Mouse (Mus musculus) forebrain, embryonic 15.5 days (tissue): ENCODE data around the gene Iqsec3. TPM values are rescaled to one million over a fixed set of nuclear protein-coding genes. Genes with fewer than 3 reads are reported as not detected.
"Not testable (repeated sequence)": the region's sequence is repeated elsewhere in the genome, so short reads cannot be mapped to it uniquely, and the experiment has no call there.

ENCODE experiments used
- ATAC-seq: fragments of 200-750 bp; cut with Nextera tagmentation; replicated peaks from 2 replicates; pipeline ENCODE4 v1.8.0; 2017; ENCODE audit warnings: mild to moderate bottlenecking, moderate TSS enrichment, moderate library complexity
- H3K27ac ChIP-seq: fragments of 300-500 bp; sonication (generic); replicated peaks from 2 replicates; pipeline ENCODE4 v1.5.1; 2015; ENCODE audit warnings: mild to moderate bottlenecking, inconsistent platforms
- H3K27me3 ChIP-seq: fragments of 300-500 bp; sonication (generic); 2 replicates; pipeline ENCODE4 v1.6.1; 2015; ENCODE audit warnings: inconsistent platforms
- H3K36me3 ChIP-seq: fragments of 300-500 bp; sonication (generic); 2 replicates; pipeline ENCODE4 v1.6.1; 2015; ENCODE audit warnings: mild to moderate bottlenecking, inconsistent platforms
- H3K4me1 ChIP-seq: fragments of 300-500 bp; sonication (generic); 2 replicates; pipeline ENCODE4 v1.6.1; 2015; ENCODE audit warnings: inconsistent platforms
- H3K4me2 ChIP-seq: fragments of 300-500 bp; sonication (generic); replicated peaks from 2 replicates; pipeline ENCODE4 v1.6.1; 2015; ENCODE audit warnings: mild to moderate bottlenecking, inconsistent platforms
- H3K4me3 ChIP-seq: fragments of 300-500 bp; sonication (generic); 2 replicates; pipeline ENCODE4 v1.5.1; 2015; ENCODE audit warnings: mild to moderate bottlenecking, inconsistent platforms
- H3K9ac ChIP-seq: fragments of 300-500 bp; sonication (generic); replicated peaks from 2 replicates; pipeline ENCODE4 v1.6.1; 2015; ENCODE audit warnings: mild to moderate bottlenecking, inconsistent platforms
- H3K9me3 ChIP-seq: fragments of 300-500 bp; sonication (generic); 2 replicates; pipeline ENCODE4 v1.6.1; 2016; ENCODE audit warnings: inconsistent platforms
- WGBS: fragments of 180-500 bp; shearing (Covaris S2); methylation state at CpG from one replicate; pipeline ENCODE4 v1.1.7; 2015; ENCODE audit warnings: mixed read lengths; 5-methylcytosine and 5-hydroxymethylcytosine counted together
- polyA plus RNA-seq: library from polyadenylated mRNA; unstranded; fragments of >200 nt; fragmentation: Nextera tagmentation; extraction: Ambion mirVana; gene quantifications from 2 replicates; pipeline ENCODE4 v1.2.1, GENCODE M21; 2015

Gene Iqsec3
- polyA plus RNA-seq, 1 experiment from 2014 or later: 5.1 TPM

DNA sequence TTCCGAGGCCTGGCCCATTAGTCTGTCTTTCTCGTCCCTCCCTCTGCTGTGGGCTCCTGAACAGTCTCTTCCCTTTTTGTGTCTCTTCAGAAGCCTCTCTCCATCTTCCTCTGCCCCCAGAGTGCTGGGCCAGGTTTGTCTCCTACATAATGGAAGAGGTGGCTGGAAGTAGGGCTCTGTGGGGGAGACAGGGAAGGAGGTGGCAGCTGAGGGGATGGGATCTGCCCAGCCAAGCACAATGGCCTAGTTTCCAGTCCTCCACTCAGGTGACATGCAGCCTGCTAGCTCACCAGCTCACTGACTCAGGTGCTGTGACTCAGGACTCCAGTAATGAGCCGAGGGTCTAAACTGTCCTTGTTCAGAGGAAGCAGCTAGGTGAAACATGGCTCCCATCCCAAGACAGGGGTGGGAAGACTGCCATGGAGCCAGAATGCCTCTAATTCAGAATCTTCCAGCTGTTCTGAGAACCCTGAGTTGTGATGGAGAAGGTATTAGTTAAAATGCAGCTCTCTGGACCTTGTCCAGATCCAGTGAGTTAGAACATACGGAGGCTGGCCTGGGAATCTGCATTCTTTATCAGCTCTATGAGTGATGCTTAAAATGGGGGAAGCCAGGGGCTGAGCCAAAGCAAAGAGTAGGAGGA lies 80.7 kb downstream of the Iqsec3 start:
- 0 out of 2 replicates have a peak, but pooled peaks cover 3% of the 10 kb centered on the region for H3K9me3 ChIP-seq
- no peaks in the 10 kb centered on the region for H3K27me3 ChIP-seq
- H3K36me3 ChIP-seq: no peaks in the 10 kb centered on the region
- H3K27ac ChIP-seq: no peak overlapping the region
- H3K4me1 ChIP-seq: no peaks in the 10 kb centered on the region
- no peak overlapping the region for H3K9ac ChIP-seq
- ATAC-seq: no peak
- 85% methylated on average over 4 of the region's 4 CpGs for WGBS
- no peak overlapping the region for H3K4me2 ChIP-seq
- H3K4me3 ChIP-seq: no peak overlapping the region

DNA sequence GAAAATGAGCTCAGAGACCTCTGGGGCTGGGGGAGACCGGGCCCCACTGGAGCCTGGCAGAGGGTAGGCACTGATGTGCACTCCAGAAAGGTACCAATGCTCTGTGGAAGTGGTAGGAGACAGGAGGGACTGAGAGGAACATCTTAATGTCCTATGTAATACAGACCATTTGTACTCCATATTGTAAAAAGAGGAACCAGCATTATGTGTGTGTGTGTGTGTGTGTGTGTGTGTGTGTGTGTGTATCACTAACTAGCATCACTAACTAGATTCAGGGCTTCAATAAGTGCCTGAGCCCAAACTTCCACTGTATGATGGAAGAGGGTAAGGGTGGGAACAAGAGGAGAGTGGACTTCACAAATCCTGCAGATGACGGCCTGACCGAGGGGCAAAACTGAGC lies 88.1 kb downstream of the Iqsec3 start:
- Histone ChIP-seq H3K27ac (no peak overlapping the region), H3K27me3 (no peaks in the 10 kb centered on the region; the same call in 1 of the 2 replicates), H3K4me3 (no peak overlapping the region), H3K36me3 (no peaks in the 10 kb centered on the region), H3K9me3 (no peaks in the 10 kb centered on the region), H3K4me1 (no peaks in the 10 kb centered on the region), H3K4me2 (no peak overlapping the region), H3K9ac (no peak overlapping the region)
- no peak for ATAC-seq
- WGBS: 78% methylated on average over 3 of the region's 3 CpGs

DNA sequence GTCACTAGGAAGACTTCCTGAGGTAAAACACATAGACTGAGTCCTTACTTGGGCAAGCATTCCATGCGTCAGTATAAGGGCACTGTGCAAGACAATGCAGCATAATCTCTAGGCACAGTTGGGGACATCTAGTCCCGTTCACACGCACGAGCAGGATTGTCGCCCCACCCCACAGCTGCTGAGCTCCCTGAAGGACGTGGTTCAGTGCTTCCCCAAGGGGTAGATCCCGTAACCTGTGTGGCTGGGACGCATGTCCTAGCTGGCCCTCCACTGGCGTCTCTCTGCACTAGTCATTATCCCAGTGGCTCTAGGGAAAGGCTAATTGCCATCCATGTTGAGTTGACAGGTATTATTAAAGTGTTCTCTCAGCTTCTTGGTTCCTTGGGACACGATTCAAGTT lies 91.4 kb downstream of the Iqsec3 start:
- WGBS: 37% methylated on average over 10 of the region's 10 CpGs
- H3K36me3 ChIP-seq: no peaks in the 10 kb centered on the region
- no peak overlapping the region for H3K4me2 ChIP-seq
- H3K4me1 ChIP-seq: no peaks in the 10 kb centered on the region
- H3K9ac ChIP-seq: no peak overlapping the region
- H3K9me3 ChIP-seq: no peaks in the 10 kb centered on the region
- no peaks in the 10 kb centered on the region; the same call in 1 of the 2 replicates for H3K27me3 ChIP-seq
- ATAC-seq: no peak
- no peak overlapping the region for H3K4me3 ChIP-seq
- no peak overlapping the region for H3K27ac ChIP-seq

DNA sequence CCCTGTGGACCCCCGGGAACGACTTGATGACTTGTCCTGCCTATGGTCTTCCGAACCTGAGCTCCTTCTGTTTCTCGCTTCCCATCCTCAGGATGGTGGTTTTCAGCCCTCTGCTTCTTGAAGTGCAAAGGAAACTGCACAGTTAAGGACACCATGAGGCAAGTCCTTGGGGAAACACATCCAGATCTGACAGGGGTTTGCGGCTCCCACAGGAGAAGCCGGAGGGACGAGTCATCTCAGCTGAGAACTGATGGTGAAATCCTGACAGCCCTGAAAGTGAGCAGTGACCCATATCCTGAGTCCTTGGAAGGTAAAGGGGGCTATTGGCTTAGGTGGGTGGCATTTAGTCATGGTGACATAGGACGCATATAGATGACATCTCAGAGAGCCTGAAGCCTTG lies 92.9 kb downstream of the Iqsec3 start:
- no peak for ATAC-seq
- Histone ChIP-seq H3K4me3 (no peak overlapping the region), H3K27ac (no peak overlapping the region), H3K4me2 (no peak overlapping the region), H3K4me1 (no peaks in the 10 kb centered on the region), H3K9me3 (no peaks in the 10 kb centered on the region), H3K9ac (no peak overlapping the region), H3K36me3 (no peaks in the 10 kb centered on the region), H3K27me3 (no peaks in the 10 kb centered on the region; the same call in 1 of the 2 replicates)
- WGBS: 84% methylated on average over 8 of the region's 8 CpGs

DNA sequence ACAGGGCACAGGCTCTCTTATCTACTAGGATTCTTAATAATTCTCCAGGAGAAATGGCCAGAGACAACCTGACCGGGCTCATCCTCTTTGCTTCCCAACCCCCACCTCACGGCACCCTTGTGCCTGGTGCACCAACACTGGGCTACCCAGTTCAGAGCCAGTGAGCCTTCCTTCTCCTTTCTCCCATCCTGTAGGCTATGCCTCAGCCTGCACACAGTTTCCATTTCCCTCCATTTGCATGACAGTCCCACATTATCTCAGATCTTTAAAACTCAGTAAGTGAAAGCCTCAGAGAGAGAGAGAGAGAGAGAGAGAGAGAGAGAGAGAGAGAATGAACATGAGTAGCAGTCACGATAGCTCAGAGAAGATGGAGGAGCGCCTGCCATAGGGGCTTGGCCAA lies 95.2 kb downstream of the Iqsec3 start:
- H3K4me3 ChIP-seq: no peak overlapping the region
- no peaks in the 10 kb centered on the region for H3K4me1 ChIP-seq
- H3K36me3 ChIP-seq: no peaks in the 10 kb centered on the region
- 65% methylated on average over 4 of the region's 4 CpGs for WGBS
- no peaks in the 10 kb centered on the region for H3K27me3 ChIP-seq
- no peaks in the 10 kb centered on the region for H3K9me3 ChIP-seq
- no peak overlapping the region for H3K9ac ChIP-seq
- no peak overlapping the region for H3K27ac ChIP-seq
- no peak for ATAC-seq
- no peak overlapping the region for H3K4me2 ChIP-seq

DNA sequence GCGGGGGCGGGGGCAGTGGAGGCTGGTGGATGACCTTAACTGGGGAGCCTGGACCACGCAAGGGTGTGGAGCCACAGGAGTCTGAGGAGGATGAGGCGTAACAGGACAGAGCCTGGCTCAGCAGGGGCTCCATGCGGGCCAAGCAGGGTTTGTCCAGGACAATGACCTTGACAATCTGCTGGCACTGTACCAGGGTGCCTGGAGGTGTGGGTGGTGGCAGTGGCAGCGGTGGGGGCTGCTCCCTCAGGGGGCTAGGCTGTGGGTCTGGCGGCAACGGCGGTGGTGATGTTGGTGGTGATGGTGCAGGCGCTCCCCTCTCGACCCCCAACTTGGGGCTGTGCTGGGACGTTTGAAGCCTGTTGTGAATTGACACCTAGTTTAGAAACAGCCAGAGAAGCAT lies 97.3 kb downstream of the Iqsec3 start:
- ATAC-seq: no peak
- Histone ChIP-seq H3K9me3 (no peaks in the 10 kb centered on the region), H3K36me3 (no peaks in the 10 kb centered on the region), H3K4me3 (no peak overlapping the region), H3K4me1 (no peaks in the 10 kb centered on the region), H3K27ac (no peak overlapping the region), H3K4me2 (no peak overlapping the region), H3K9ac (no peak overlapping the region), H3K27me3 (no peaks in the 10 kb centered on the region)
- 84% methylated on average over 12 of the region's 12 CpGs for WGBS

DNA sequence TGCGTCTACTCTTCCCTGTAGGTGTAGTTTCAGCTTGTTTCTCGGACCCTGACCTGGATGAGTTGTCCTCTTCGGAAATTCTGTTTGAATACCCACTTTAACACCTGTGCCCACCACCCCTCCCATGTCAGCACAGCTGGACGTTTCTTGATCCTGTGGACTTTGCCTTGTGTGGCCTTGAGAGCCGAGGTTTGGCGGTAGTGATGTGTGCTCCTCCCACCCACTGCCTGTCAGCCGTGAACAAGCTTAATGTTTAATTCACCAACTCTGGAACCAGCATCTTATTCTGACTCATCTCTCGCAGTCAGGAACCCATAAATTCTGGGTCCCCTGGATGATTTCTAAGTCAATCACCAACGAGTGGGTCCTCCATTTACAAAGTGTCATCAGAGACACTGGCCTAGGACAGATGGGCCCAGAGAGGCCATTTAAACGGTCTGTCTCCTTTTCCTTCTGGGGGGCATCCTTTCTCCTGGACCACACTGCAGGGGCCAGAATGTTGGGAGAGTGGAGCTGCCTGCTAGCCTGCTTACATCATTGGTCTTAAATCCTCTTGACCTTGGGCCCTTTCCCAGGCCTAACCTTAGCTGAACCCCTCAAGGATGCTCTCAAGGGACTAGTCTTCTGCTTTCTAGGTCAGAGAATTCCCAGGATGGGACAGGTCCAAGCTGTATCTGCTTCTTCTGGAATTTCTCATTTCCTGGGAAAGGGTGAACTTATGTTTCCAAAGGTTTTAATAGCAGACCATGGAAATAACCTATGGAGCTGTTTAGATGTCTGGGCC lies 102.1 kb downstream of the Iqsec3 start:
- WGBS: 79% methylated on average over 10 of the region's 10 CpGs
- Histone ChIP-seq H3K9ac (no peak overlapping the region), H3K27ac (no peak overlapping the region), H3K4me2 (no peak overlapping the region), H3K36me3 (no peaks in the 10 kb centered on the region), H3K4me3 (no peak overlapping the region), H3K9me3 (no peaks in the 10 kb centered on the region), H3K4me1 (no peaks in the 10 kb centered on the region), H3K27me3 (no peaks in the 10 kb centered on the region)
- no peak for ATAC-seq

DNA sequence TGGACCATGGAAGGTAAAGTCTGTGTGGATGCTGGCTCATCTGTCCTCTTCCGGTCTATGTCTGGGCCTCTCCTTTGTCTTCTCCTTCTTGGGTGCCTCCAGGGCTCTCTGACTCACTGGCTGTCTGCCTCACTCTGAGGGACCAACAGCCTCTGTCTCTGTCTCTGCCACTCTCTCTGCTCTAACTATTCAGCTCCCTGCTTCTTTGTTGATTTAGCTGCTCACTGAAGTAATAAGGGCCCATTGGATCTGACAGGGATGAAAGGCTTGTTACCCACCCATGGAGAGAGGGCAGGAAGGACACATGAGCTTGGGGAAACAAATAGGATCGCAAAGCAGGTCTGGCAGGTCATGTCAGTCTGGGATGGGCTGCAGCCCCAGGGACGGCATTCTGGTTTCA lies 106.4 kb downstream of the Iqsec3 start:
- Histone ChIP-seq H3K36me3 (no peaks in the 10 kb centered on the region), H3K27ac (no peak overlapping the region), H3K9me3 (no peaks in the 10 kb centered on the region), H3K4me1 (no peaks in the 10 kb centered on the region), H3K9ac (no peak overlapping the region), H3K4me2 (no peak overlapping the region), H3K27me3 (no peaks in the 10 kb centered on the region), H3K4me3 (no peak overlapping the region)
- no peak for ATAC-seq
- 82% methylated on average over 3 of the region's 3 CpGs for WGBS

DNA sequence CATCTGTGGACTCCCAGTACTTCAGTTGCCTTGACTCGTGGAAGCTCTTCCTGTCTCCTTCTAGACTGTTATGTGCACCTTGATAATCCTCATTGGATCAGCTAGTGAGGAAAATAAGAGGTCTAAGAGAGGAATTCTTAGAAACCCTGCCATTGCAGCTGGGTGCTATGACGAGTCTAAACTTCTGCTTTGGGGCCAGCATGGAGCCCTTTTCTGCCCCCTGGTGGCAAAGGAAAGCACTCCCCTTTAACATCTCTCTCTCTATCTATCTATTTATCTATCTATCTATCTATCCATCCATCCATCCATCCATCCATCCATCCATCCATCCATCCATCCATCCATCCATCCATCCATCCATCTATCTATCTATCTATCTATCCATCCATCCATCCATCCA lies 106.9 kb downstream of the Iqsec3 start:
- not testable (repeated sequence) for H3K9me3 ChIP-seq, H3K9ac ChIP-seq, H3K4me1 ChIP-seq, H3K27ac ChIP-seq, H3K4me3 ChIP-seq, ATAC-seq, H3K4me2 ChIP-seq, H3K36me3 ChIP-seq, H3K27me3 ChIP-seq
- 20% methylated on average over 2 of the region's 2 CpGs for WGBS

DNA sequence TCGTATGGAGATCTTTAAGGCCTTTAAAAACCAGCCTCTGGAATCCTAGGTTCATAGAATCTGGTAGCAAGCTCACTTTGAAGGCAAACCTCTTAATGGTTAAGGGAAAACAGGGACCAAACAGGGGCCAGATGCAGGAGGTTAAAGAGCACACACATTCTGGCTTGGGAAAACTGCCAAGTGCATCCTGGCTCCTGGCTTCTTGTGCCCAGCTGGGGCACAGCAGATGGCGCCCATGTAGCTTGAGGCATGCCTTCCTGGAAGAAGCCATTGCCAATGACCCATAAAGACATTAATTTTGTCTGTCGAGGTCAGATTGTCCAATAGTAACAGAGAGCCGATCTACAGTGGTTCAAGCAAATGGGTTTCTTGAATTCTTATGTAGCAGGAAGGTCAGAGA lies 109.5 kb downstream of the Iqsec3 start:
- H3K9me3 ChIP-seq: no peaks in the 10 kb centered on the region
- no peak overlapping the region for H3K9ac ChIP-seq
- no peaks in the 10 kb centered on the region for H3K4me1 ChIP-seq
- no peak overlapping the region for H3K4me2 ChIP-seq
- no peak overlapping the region for H3K27ac ChIP-seq
- WGBS: 76% methylated on average over 4 of the region's 4 CpGs
- ATAC-seq: no peak
- no peak overlapping the region for H3K4me3 ChIP-seq
- H3K27me3 ChIP-seq: no peaks in the 10 kb centered on the region
- no peaks in the 10 kb centered on the region for H3K36me3 ChIP-seq

DNA sequence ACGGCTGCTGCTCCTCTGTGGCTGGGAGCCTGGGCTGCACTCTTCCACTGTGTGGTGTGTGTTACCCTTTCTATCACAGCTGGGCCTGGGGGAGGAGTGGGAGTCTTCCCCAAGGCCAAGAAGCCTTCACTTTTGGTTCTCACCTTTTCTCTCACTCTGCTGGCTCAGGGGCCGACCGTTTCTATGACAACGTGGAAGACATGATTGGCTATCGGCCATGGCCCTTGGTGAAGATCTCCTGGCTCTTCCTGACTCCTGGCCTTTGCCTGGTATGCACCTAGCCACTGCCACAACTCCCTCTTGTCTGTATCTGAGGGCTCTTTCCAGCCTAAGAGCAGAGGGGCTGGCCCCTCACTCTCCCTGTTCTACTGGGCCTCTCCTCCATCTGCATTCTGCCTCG lies 110.4 kb downstream of the Iqsec3 start:
- no peak overlapping the region for H3K4me3 ChIP-seq
- 82% methylated on average over 6 of the region's 6 CpGs for WGBS

DNA sequence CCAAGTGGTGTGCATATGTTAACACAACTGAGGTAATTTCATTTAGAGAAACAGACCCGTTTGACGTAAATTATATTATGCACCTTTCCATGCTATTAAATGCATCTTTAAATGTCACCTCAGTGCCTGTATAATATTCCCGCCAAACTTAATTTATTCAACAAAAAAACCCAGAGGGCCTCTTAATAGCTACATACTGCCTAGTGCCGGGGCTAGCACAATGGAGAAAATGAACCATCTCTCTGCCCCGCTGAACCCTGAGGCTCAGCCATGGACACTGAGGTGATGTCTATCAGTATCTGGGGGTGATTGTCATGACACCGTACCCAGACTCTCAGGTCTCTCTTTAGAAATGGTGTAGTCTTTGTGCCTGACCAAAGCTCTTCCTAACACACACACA lies 116.2 kb downstream of the Iqsec3 start:
- no peak overlapping the region for H3K4me2 ChIP-seq
- H3K4me3 ChIP-seq: no peak overlapping the region
- no peak overlapping the region for H3K27ac ChIP-seq
- 69% methylated on average over 6 of the region's 6 CpGs for WGBS
- ATAC-seq: no peak
- no peaks in the 10 kb centered on the region for H3K4me1 ChIP-seq
- H3K9me3 ChIP-seq: no peaks in the 10 kb centered on the region
- H3K27me3 ChIP-seq: no peaks in the 10 kb centered on the region
- no peak overlapping the region for H3K9ac ChIP-seq
- H3K36me3 ChIP-seq: no peaks in the 10 kb centered on the region

More for the DNA sequence above, 110.4 kb downstream of the Iqsec3 start:
- no peaks in the 10 kb centered on the region for H3K36me3 ChIP-seq
- H3K4me1 ChIP-seq: no peaks in the 10 kb centered on the region
- no peak overlapping the region for H3K4me2 ChIP-seq
- H3K27me3 ChIP-seq: no peaks in the 10 kb centered on the region
- no peak overlapping the region for H3K27ac ChIP-seq
- ATAC-seq: no peak
- no peaks in the 10 kb centered on the region for H3K9me3 ChIP-seq
- no peak overlapping the region for H3K9ac ChIP-seq

DNA sequence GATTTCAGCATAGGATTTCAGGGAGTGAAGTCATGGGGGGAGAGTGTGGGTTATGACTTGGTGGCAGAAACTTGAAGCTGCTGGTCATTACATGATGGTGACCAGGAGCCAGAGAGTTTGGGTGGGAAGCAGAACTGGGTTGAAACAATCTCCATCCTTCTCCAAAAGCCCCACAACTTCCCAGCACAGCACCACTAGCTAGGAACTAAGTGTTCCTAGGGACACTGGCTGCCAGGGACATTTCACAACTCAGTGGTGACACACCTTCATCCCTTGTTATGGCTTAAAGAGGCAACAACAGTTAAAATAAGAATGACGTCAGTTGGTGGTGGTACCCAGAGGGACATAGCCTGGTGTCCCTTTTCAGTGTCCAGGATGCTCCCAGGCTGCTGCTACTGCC lies 117.4 kb downstream of the Iqsec3 start:
- H3K36me3 ChIP-seq: no peaks in the 10 kb centered on the region
- no peak overlapping the region for H3K27ac ChIP-seq
- no peak for ATAC-seq
- H3K4me2 ChIP-seq: no peak overlapping the region
- no peaks in the 10 kb centered on the region for H3K9me3 ChIP-seq
- H3K4me3 ChIP-seq: no peak overlapping the region
- H3K27me3 ChIP-seq: no peaks in the 10 kb centered on the region
- H3K4me1 ChIP-seq: 0 out of 2 replicates have a peak, but pooled peaks cover 7% of the 10 kb centered on the region
- WGBS: 81% methylated on average over 1 of the region's 1 CpGs
- no peak overlapping the region for H3K9ac ChIP-seq
